Mouse (Mus musculus): ENCODE data around the gene Sh3rf3. TPM values are rescaled to one million over a fixed set of nuclear protein-coding genes. Genes with fewer than 3 reads are reported as not detected.

Gene Sh3rf3
- polyA plus RNA-seq, 1 experiment from 2014 or later = 0.17 TPM

GRCm38 (mm10) chr10:58921643-58922188 is 108.6 kb downstream of the Sh3rf3 start:
- no peaks in the 10 kb centered on the region for H3K9me3 ChIP-seq (ENCODE audit: control insufficient read depth)
- no peak overlapping the region for H3K4me2 ChIP-seq (replicated peaks; ENCODE audit: low read depth)
- no peak for ATAC-seq

GRCm38 (mm10) chr10:58922216-58922829 is 109.2 kb downstream of the Sh3rf3 start:
- 74% methylated on average over 6 of the region's 6 CpGs for WGBS
- H3K27ac ChIP-seq (ENCODE audit: low read depth, low read length) = no peak overlapping the region
- no peak for ATAC-seq
- no peaks in the 10 kb centered on the region for H3K27me3 ChIP-seq (replicated peaks; ENCODE audit: control insufficient read depth, insufficient read depth, low read length)
- no peak overlapping the region for H3K4me2 ChIP-seq (replicated peaks; ENCODE audit: low read depth)
- H3K4me1 ChIP-seq (replicated peaks; ENCODE audit: control insufficient read depth, insufficient read depth, low read length) = no peaks in the 10 kb centered on the region
- H3K9ac ChIP-seq (ENCODE audit: low read depth, low read length) = no peak overlapping the region
- H3K4me3 ChIP-seq (ENCODE audit: low read depth, low read length) = no peak overlapping the region
- H3K9me3 ChIP-seq (ENCODE audit: control insufficient read depth) = no peaks in the 10 kb centered on the region
- no peaks in the 10 kb centered on the region for H3K36me3 ChIP-seq (ENCODE audit: control insufficient read depth, insufficient read depth)
- TF ChIP-seq CTCF (IDR thresholded peaks at IDR 0.05; ENCODE audit: low read depth) = no peak

More at GRCm38 (mm10) chr10:58921643-58922188, 108.6 kb downstream of the Sh3rf3 start:
- Histone ChIP-seq H3K9ac (ENCODE audit: low read depth, low read length) (no peak overlapping the region), H3K4me3 (ENCODE audit: low read depth, low read length) (no peak overlapping the region), H3K36me3 (ENCODE audit: control insufficient read depth, insufficient read depth) (no peaks in the 10 kb centered on the region), H3K27me3 (replicated peaks; ENCODE audit: control insufficient read depth, insufficient read depth, low read length) (no peaks in the 10 kb centered on the region), H3K27ac (ENCODE audit: low read depth, low read length) (no peak overlapping the region), H3K4me1 (replicated peaks; ENCODE audit: control insufficient read depth, insufficient read depth, low read length) (no peaks in the 10 kb centered on the region)
- WGBS = 90% methylated on average over 8 of the region's 8 CpGs
- no peak for TF ChIP-seq CTCF (IDR thresholded peaks at IDR 0.05; ENCODE audit: low read depth)

- WGBS = 84% methylated on average over 2 of the region's 2 CpGs
- Histone ChIP-seq H3K36me3 (ENCODE audit: control insufficient read depth, insufficient read depth) (no peaks in the 10 kb centered on the region), H3K4me1 (replicated peaks; ENCODE audit: control insufficient read depth, insufficient read depth, low read length) (no peaks in the 10 kb centered on the region), H3K27ac (ENCODE audit: low read depth, low read length) (no peak overlapping the region), H3K27me3 (replicated peaks; ENCODE audit: control insufficient read depth, insufficient read depth, low read length) (no peaks in the 10 kb centered on the region), H3K9ac (ENCODE audit: low read depth, low read length) (no peak overlapping the region), H3K9me3 (ENCODE audit: control insufficient read depth) (no peaks in the 10 kb centered on the region), H3K4me2 (replicated peaks; ENCODE audit: low read depth) (no peak overlapping the region), H3K4me3 (ENCODE audit: low read depth, low read length) (no peak overlapping the region)
- TF ChIP-seq CTCF (IDR thresholded peaks at IDR 0.05; ENCODE audit: low read depth) = no peak
- no peak for ATAC-seq
Observed at GRCm38 (mm10) chr10:58922993-58923392, 109.8 kb downstream of the Sh3rf3 start.

GRCm38 (mm10) chr10:58926578-58926977 is 113.4 kb downstream of the Sh3rf3 start:
- no peak overlapping the region for H3K27ac ChIP-seq (ENCODE audit: low read depth, low read length)
- H3K36me3 ChIP-seq (ENCODE audit: control insufficient read depth, insufficient read depth) = no peaks in the 10 kb centered on the region
- H3K4me1 ChIP-seq (replicated peaks; ENCODE audit: control insufficient read depth, insufficient read depth, low read length) = no peaks in the 10 kb centered on the region
- ATAC-seq = no peak
- H3K9ac ChIP-seq (ENCODE audit: low read depth, low read length) = no peak overlapping the region
- no peaks in the 10 kb centered on the region for H3K27me3 ChIP-seq (replicated peaks; ENCODE audit: control insufficient read depth, insufficient read depth, low read length)
- no peak for TF ChIP-seq CTCF (IDR thresholded peaks at IDR 0.05; ENCODE audit: low read depth)
- no peak overlapping the region for H3K4me2 ChIP-seq (replicated peaks; ENCODE audit: low read depth)
- H3K4me3 ChIP-seq (ENCODE audit: low read depth, low read length) = no peak overlapping the region
- no peaks in the 10 kb centered on the region for H3K9me3 ChIP-seq (ENCODE audit: control insufficient read depth)
- 58% methylated on average over 5 of the region's 5 CpGs for WGBS

GRCm38 (mm10) chr10:58928952-58929442 is 115.8 kb downstream of the Sh3rf3 start:
- WGBS = 72% methylated on average over 5 of the region's 5 CpGs
- Histone ChIP-seq H3K4me1 (replicated peaks; ENCODE audit: control insufficient read depth, insufficient read depth, low read length) (no peaks in the 10 kb centered on the region), H3K4me2 (replicated peaks; ENCODE audit: low read depth) (no peak overlapping the region), H3K9ac (ENCODE audit: low read depth, low read length) (no peak overlapping the region), H3K27me3 (replicated peaks; ENCODE audit: control insufficient read depth, insufficient read depth, low read length) (no peaks in the 10 kb centered on the region), H3K4me3 (ENCODE audit: low read depth, low read length) (no peak overlapping the region), H3K9me3 (ENCODE audit: control insufficient read depth) (no peaks in the 10 kb centered on the region), H3K27ac (ENCODE audit: low read depth, low read length) (no peak overlapping the region), H3K36me3 (ENCODE audit: control insufficient read depth, insufficient read depth) (no peaks in the 10 kb centered on the region)
- ATAC-seq = no peak
- TF ChIP-seq CTCF (IDR thresholded peaks at IDR 0.05; ENCODE audit: low read depth) = no peak

- peak overlapping the region; percentile 53 for H3K4me2 ChIP-seq (replicated peaks; ENCODE audit: low read depth)
- TF ChIP-seq CTCF (IDR thresholded peaks at IDR 0.05; ENCODE audit: low read depth) = no peak
- no peaks in the 10 kb centered on the region for H3K36me3 ChIP-seq (ENCODE audit: control insufficient read depth, insufficient read depth)
- H3K27me3 ChIP-seq (replicated peaks; ENCODE audit: control insufficient read depth, insufficient read depth, low read length) = no peaks in the 10 kb centered on the region
- H3K9me3 ChIP-seq (ENCODE audit: control insufficient read depth) = no peaks in the 10 kb centered on the region
- 11% methylated on average over 22 of the region's 22 CpGs for WGBS
- H3K4me3 ChIP-seq (ENCODE audit: low read depth, low read length) = no peak overlapping the region; the same call in 1 of the 2 replicates
- H3K4me1 ChIP-seq (replicated peaks; ENCODE audit: control insufficient read depth, insufficient read depth, low read length) = no peaks in the 10 kb centered on the region
- no peak overlapping the region for H3K27ac ChIP-seq (ENCODE audit: low read depth, low read length)
- no peak for ATAC-seq
- H3K9ac ChIP-seq (ENCODE audit: low read depth, low read length) = no peak overlapping the region
Observed at GRCm38 (mm10) chr10:58932151-58932773, 119.1 kb downstream of the Sh3rf3 start.

Data from intestine, postnatal 0 days (tissue).